Comparison of ENCODE assay signal across 7 mouse cellular contexts in genomic region chrX:159255123-159255978, GRCm38 (mm10). TPM values are rescaled to one million over a fixed set of nuclear protein-coding genes. Genes with fewer than 3 reads are reported as not detected.
DNase-seq lines count a peak whose midpoint lies in the region; ATAC-seq and TF ChIP-seq lines count a peak whose summit lies in the region.

No protein-coding gene starts in this region.

- WGBS in intestine, postnatal 0 days, result 22% methylated on average over 33 of the region's 71 CpGs
- 12% methylated on average over 50 of the region's 71 CpGs for WGBS in limb, embryonic 11.5 days
- 23% methylated on average over 50 of the region's 71 CpGs for WGBS in midbrain, embryonic 13.5 days
- 15% methylated on average over 63 of the region's 71 CpGs for WGBS in small intestine, adult 2 months

- peak overlapping the region; percentile 64 for H3K4me3 ChIP-seq in intestine, postnatal 0 days (ENCODE audit: low read depth, low read length)
- peak overlapping the region; percentile 67 for H3K4me3 ChIP-seq in limb, embryonic 11.5 days (ENCODE audit: low read depth, low read length)
- peak overlapping the region; percentile 70 for H3K4me3 ChIP-seq in midbrain, embryonic 13.5 days (replicated peaks)
- peak overlapping the region; percentile 99 for H3K4me3 ChIP-seq in small intestine, adult 2 months (ENCODE audit: low read depth, low read length)

- H3K4me1 ChIP-seq in intestine, postnatal 0 days (replicated peaks; ENCODE audit: control insufficient read depth, insufficient read depth, low read length), result no peaks in the 10 kb centered on the region
- H3K4me1 ChIP-seq in limb, embryonic 11.5 days (ENCODE audit: control insufficient read depth, insufficient read depth, low read length), result no peaks in the 10 kb centered on the region
- H3K4me1 ChIP-seq in midbrain, embryonic 13.5 days (replicated peaks), result no peaks in the 10 kb centered on the region
- H3K4me1 ChIP-seq in small intestine, adult 2 months (ENCODE audit: control insufficient read depth, insufficient read depth, insufficient read length, low read length), result no peaks in the 10 kb centered on the region

- H3K27ac ChIP-seq in intestine, postnatal 0 days (ENCODE audit: low read depth, low read length), result peak overlapping the region; percentile 82
- H3K27ac ChIP-seq in limb, embryonic 11.5 days (replicated peaks; ENCODE audit: low read depth, low read length), result peak overlapping the region; percentile 70
- peak overlapping the region; percentile 90 for H3K27ac ChIP-seq in midbrain, embryonic 13.5 days
- peak overlapping the region; percentile 82 for H3K27ac ChIP-seq in small intestine, adult 2 months (ENCODE audit: insufficient read depth, low read depth, low read length)

- H3K9me3 ChIP-seq in intestine, postnatal 0 days (ENCODE audit: control insufficient read depth), result no peaks in the 10 kb centered on the region
- no peaks in the 10 kb centered on the region for H3K9me3 ChIP-seq in limb, embryonic 11.5 days (ENCODE audit: control insufficient read depth, low read length)
- H3K9me3 ChIP-seq in midbrain, embryonic 13.5 days, result no peaks in the 10 kb centered on the region

- DNase-seq in adrenal gland, postnatal 10 days, result peak; percentile 92
- DNase-seq in embryo, embryonic 11.5 days (ENCODE audit: low read depth, low spot score), result peak; percentile 81
- peak; percentile 70 to 83 for DNase-seq in gastrocnemius, postnatal 4 days (ENCODE audit: low spot score in 2 of 2)
- peak; percentile 88 for DNase-seq in limb, embryonic 11.5 days (ENCODE audit: low spot score)

- TF ChIP-seq POLR2A in small intestine, adult 2 months (IDR thresholded peaks at IDR 0.05; ENCODE audit: low read depth, low read length), result peak; percentile 69; the same call in 1 of the 2 replicates

- no peaks in the 10 kb centered on the region for H3K36me3 ChIP-seq in intestine, postnatal 0 days (ENCODE audit: control insufficient read depth, insufficient read depth)
- H3K36me3 ChIP-seq in limb, embryonic 11.5 days (ENCODE audit: control insufficient read depth, insufficient read depth, low read length), result no peaks in the 10 kb centered on the region
- no peaks in the 10 kb centered on the region for H3K36me3 ChIP-seq in midbrain, embryonic 13.5 days
- no peaks in the 10 kb centered on the region for H3K36me3 ChIP-seq in small intestine, adult 2 months (ENCODE audit: control insufficient read depth, insufficient read depth, low read length)

- ATAC-seq in intestine, postnatal 0 days, result peak; percentile 97
- peak; percentile 96 for ATAC-seq in limb, embryonic 11.5 days (ENCODE audit: insufficient number of reproducible peaks, low FRiP score, low TSS enrichment, low read depth)
- peak; percentile 97 for ATAC-seq in midbrain, embryonic 13.5 days

- TF ChIP-seq CTCF in intestine, postnatal 0 days (IDR thresholded peaks at IDR 0.05; ENCODE audit: low read depth), result peak; percentile 60
- TF ChIP-seq CTCF in small intestine, adult 2 months (IDR thresholded peaks at IDR 0.05; ENCODE audit: extremely low read depth, insufficient read length, insufficient replicate concordance, low read depth, low read length), result no peak

- no peaks in the 10 kb centered on the region for H3K27me3 ChIP-seq in intestine, postnatal 0 days (replicated peaks; ENCODE audit: control insufficient read depth, insufficient read depth, low read length)
- peaks cover 7% of the 10 kb centered on the region for H3K27me3 ChIP-seq in limb, embryonic 11.5 days (ENCODE audit: control insufficient read depth, insufficient read depth, low read length)
- no peaks in the 10 kb centered on the region for H3K27me3 ChIP-seq in midbrain, embryonic 13.5 days
- H3K27me3 ChIP-seq in small intestine, adult 2 months (ENCODE audit: control insufficient read depth, insufficient read depth, low read length), result no peaks in the 10 kb centered on the region

- H3K9ac ChIP-seq in intestine, postnatal 0 days (ENCODE audit: low read depth, low read length), result peak overlapping the region; percentile 69
- H3K9ac ChIP-seq in limb, embryonic 11.5 days (ENCODE audit: low read length), result peak overlapping the region; percentile 65
- peak overlapping the region; percentile 76 for H3K9ac ChIP-seq in midbrain, embryonic 13.5 days (replicated peaks)

- H3K4me2 ChIP-seq in intestine, postnatal 0 days (replicated peaks; ENCODE audit: low read depth), result peak overlapping the region; percentile 64
- peak overlapping the region; percentile 54 for H3K4me2 ChIP-seq in limb, embryonic 11.5 days (ENCODE audit: low read depth, severe bottlenecking)
- peak overlapping the region; percentile 66 for H3K4me2 ChIP-seq in midbrain, embryonic 13.5 days (replicated peaks)

RNA-seq across cellular contexts. Expression of gene Rps6ka3, which starts 45.2 kb away (rescaled TPM):
- 10 to 100 TPM; 49.3 to 55.5 TPM for total RNA-seq in adrenal gland, postnatal 10 days (2021)
- total RNA-seq in gastrocnemius, postnatal 4 days (2021), result 100 to 1,000 TPM; 108 TPM
- polyA plus RNA-seq in intestine, postnatal 0 days (2015; fragmentation: Nextera tagmentation; extraction: Ambion mirVana), result 4.9 TPM in 2 replicates
- polyA plus RNA-seq in limb, embryonic 11.5 days (2014; fragmentation: Nextera tagmentation; extraction: Ambion mirVana), result 6.2 and 7.1 TPM in 2 replicates
- 3.4 and 4.4 TPM in 2 replicates for polyA plus RNA-seq in midbrain, embryonic 13.5 days (2015; fragmentation: Nextera tagmentation; extraction: Ambion mirVana)
- polyA plus RNA-seq in small intestine, adult 2 months (2012; rRNA removed), result 3.8 and 7.8 TPM in 2 replicates

Comparison
In these comparisons a context has a peak if more than half of its experiments do, and no peak if none do; other contexts are left out.
1. Peak in every context shown above with its lines: DNase-seq, ATAC-seq, H3K4me3 ChIP-seq and H3K27ac ChIP-seq.